Mouse (Mus musculus) gastrocnemius, adult 8-10 months (tissue): ENCODE results near the gene 4930503B20Rik. TPM values are rescaled to one million over a fixed set of nuclear protein-coding genes. Genes with fewer than 3 reads are reported as not detected.
A peak's percentile ranks its signal among the peaks of the same experiment; 100 is the strongest.

Experiments used
- DNase-seq, 2 experiments: peaks; one replicate each; pipeline ENCODE4 v3.0.0; 2022; ENCODE audit warnings: low spot score in 2 of 2
- total RNA-seq, 4 experiments: library from RNA; stranded (reverse); gene quantifications; 2 replicates each; pipeline ENCODE4 v1.2.4; 2022

4930503B20Rik gene
- total RNA-seq, 4 experiments from 2014 or later = not detected

DNA sequence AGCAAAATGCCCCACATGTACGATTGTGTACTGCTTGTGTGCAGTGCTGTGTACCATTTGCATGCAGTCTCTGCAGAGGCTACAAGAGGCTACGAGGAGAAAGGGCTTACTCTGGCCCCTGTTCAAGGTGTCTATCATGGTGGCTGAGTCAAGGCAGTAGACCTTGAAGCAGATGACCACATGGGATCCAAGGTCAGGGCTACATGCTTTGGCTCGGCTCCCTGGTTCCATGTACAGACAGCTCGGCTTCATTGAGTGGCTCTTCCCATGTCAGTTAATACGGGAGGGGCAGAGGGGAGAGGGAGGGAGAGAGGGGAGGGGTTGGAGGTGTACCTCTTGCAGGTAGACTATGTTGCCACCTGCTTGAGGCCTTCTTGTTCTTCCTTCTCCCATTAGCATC, 1.3 kb upstream of the 4930503B20Rik start:
- DNase-seq = no peak

DNA sequence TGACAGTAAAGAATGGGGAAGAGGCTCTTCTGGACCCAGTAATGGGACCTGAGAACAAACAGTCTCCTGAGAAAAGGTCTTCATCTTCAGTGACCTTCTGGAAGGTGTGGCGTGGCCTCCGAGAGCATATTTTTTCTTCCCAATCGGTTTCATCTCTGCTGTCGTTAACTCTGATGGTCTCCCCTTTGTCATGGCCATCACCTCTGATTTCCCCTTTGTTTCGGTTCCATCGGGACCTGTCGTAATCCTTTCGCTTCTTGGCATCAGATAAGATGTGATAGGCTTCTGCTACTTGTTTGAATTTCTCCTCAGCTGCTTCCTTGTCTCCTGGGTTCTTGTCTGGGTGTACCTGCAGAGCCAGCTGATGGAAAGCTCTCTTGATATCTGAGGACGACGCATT, 401 bp downstream of the 4930503B20Rik start:
- no peak for DNase-seq

DNA sequence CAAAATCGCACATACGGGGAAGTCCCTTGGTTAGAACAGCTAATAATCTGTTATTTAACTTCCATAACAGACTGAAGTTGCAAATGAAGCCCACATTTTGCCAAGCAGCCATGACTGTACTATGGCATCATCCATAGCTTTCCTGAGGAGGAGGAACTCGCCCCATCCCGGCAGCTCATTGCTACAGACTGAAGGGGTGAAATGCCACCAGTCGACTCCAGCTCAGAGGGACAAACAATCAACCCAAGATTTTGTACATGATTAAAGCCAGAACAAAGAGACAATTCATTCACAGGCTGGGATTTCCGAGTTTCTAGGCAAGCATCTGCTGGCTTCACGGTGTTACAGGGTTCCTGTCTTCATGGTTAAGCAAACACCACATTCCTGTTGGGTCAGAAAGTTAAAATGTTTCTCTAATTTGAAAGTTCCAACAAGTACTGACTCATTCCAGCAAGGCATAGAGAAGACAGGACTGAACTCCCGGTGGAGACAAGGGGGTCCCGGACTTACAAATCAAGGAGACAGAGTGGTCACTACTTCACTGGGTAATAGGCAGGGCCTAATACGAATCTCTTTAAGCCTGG, 1.7 kb downstream of the 4930503B20Rik start:
- no peak for DNase-seq

DNA sequence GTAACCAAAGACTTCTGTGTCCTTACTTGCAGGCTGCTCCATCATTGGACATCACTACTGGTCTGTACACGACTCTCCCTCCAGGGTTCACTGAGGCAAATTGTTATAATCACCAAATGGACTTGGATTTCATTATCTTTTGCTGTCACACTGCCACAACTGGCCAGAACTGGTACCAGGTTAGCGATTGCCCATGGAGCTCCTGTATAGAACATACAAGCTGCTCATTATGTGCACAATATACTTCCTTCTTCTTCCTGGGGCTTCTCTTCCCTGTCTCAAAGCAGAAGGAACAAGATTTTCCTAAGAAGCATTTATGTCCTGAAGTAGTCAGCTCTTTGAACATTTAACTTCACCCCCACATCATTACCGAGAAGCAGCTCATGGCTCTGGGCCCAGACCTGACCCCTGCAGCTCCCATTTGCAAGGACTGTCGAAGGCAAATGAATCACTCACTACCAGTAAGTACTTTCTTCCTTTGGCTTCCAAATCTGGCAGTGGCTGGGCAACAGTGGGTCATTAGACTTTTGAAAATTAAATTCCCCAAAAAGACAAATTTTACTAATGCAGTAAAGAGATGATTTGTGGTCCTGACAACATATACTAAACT, 9.2 kb downstream of the 4930503B20Rik start:
- no peak for DNase-seq

DNA sequence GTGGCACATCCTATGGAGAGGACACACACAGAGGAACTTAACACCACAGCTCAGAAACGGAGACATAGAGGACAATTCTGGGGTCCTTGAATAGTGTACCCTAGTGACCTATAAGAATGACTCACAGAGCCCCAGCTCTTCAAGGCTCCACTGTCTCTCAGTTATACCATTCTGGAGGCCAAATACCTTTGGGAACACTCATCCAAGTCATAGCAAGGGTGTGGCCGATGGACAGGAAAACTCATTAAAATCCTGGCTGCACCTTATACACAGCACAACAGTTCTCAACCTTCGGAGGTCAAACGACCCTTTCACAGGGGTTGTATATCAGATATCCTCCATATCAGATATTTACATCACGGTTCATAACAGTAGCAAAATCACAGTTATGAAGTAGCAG, 18.6 kb downstream of the 4930503B20Rik start:
- DNase-seq = no peak

DNA sequence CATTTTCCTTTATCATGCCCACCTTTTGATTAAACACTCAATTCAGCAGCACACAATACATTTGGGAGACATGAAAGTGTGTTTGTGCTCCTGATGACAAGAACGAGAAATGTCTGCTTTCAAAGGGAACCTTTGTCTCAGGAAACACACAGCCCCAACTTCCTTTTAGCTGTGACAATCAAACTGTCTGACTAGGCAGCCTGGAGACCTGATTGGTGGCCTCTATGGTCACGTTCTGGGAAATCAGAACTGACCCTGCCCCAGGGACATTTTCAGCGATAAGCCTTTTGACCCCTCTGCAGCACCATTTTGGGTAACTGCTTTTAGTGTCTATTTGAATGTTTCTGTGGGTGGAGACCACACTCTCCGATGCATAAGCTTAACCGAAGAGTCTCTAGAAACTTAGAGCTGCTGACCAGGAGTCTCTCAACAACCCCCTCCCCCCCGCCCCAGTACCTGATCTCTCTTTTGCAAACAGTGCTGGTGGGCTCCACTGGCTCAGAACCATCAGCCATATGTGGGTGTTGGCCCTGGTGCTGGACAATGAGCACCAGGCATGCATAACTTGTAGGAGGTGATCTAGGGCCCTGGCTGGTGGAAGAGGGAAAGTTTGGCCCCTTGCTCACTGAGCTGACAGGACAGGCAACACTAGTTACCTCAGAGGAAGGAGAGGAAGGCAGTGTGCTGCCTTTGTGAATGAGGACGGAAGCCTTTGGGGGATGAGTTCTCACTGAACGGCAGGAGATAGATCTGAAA, 22.7 kb downstream of the 4930503B20Rik start:
- DNase-seq = no peak

DNA sequence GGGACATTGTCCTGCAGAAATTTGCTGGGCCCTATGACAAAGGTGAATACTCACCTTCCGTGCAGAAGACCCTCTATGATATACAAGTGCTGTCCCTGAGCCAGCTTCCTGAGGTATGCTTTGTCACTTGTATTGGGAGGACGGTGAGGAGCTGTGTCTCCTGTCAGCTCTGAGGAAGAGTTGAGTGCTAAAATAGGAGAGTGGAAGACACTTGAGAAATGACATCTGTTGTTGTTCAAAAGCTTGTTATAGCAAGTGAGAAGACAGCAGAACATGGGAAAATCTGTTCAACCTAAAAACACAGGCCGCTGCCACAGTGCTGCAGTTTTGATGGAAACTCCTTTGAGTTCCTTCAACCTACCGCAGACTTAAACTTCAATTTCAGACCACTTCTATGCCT, 25.4 kb downstream of the 4930503B20Rik start:
- no peak for DNase-seq

DNA sequence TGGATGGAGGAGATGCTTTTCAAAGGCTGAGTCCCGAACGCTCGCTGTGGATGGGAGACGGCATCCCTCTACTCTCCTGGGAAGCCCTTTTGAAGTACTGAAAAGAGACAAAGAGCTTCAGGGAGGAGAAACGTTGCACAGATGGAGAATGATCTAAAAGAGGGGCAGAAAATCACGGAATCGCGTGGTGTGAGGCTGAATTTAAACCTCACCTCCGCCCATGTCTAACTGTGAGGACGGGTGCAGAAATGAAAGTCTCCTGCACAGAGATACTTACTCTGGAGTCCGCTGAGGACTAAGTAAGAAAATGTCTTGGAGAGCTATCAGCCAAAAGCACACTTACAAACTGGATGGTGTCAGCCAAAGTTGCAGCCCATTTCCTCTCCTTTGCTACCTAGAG, 29.2 kb downstream of the 4930503B20Rik start:
- no peak for DNase-seq

DNA sequence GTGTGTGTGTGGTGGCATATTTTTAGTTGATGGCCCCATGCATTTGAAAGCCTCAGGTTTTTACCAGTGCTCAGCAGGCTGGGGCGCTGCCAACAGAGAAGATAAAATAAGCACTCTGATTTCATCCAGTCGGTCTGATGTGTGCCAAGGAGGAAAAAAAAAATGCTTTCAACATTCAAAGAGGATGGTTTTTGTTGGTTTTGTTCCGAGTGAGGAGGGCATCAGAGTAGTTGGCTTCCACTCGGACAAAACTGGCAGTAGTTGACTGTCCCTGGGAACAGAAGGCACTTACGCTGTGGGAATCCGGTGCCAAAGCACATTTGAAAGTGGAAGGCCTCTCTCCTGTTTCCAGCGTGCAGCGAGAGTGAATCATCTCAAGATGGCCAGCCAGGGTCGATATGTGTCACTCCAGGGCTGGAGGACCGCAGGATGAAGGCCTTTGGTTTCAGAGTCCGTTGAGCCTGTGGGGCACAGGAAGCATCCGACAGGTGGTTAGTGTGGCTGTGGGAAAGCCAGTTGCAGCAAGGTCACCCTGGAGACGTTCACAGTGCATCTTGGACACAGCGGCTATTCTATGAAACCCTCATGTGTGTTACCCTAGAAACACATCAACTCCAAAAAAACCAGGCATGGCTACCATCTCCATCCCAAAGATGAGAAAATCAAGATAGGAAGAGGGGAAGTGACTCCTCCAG, 30.4 kb downstream of the 4930503B20Rik start:
- peak; percentile 2 to 19 for DNase-seq

DNA sequence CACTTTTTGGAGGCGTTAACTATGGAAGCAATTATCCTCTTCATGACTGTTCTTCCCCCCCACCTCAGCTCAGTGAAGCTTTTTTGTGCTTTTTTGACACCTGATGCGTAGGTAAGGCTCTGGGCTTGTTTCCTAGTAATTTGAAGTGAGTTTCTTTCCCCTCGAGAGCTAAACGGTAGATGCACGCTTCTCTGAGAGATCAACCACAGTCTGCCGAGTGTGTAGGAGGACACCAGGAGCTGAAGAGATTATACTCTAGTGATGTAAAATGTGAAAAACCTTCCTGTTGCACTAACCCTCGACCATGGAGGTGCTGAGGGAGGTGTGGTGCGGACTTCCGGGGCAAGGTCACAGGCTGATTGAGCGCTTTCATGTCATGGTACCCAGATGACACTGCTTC, 31.0 kb downstream of the 4930503B20Rik start:
- DNase-seq = no peak

DNA sequence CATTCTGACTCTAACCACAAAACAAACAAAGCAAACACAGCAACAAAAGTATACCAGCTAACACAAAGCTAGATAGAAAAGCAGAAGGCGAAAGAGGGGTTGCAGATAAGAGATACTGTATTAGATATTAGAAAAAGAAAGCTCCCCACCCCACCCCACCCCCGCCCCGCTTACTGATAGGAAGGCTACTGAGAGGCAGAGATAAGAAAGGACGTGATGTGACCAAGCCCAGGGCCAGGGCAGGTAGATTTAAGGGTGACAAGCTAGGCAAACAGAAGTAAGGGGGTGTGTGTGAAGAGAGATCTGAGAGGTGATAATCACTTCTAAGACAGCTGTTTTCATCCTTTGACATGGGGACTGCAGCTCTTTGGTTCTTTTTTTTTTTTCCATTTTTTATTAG, 32.8 kb downstream of the 4930503B20Rik start:
- no peak for DNase-seq

DNA sequence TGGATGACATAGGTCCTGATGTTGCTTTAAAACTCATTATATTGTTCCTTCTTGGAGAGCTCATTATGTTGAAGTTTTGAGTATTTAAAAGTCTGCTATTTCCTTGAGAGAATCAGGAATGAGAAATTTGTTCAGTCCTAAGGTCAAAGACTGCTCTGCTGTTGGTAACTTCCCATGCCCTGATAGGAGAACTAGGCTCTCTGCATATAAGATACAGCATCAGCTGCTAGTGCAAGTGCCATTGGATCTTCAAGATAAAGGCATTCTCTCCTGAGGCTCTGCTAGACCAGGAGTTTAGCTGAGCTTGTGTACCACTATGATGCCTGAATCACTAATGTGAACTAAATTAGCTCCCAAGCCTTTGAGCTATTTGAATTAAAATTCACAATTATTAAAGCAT, 33.2 kb downstream of the 4930503B20Rik start:
- DNase-seq = no peak

DNA sequence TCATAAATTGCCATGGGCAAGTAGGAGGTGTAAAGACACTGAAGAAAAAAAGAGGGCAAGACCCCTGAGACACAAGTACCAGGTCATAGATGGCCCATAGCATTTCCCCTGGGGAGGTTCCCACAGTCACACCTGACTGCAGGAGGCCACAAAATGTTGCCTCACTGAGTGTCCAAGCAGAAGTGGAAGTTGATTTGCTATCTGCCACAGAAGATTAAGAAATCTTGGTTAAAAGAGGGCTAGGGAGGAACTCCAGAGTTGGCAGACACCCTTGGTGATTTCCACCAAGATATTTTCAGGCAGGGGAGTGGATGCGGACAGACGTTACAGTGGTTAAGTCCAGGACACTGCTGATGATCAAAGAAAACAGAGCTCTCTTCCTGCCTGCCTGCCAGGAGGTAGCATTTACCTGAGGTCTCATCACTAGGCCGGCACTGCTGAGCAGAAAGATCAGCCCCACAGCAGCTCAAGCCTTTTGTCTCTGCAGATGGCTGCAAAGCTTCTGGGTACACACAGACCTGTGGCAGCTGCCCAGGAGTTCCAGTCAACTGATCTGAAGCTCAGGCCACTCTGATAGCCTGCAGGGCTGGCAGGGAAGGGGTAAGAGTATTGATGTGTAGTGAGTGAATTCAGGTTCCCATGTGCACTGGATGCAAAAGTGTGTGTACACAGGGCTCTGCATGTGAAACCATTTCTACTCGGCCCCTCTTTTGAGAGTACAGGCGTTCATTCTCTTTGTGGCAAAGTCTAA, 34.4 kb downstream of the 4930503B20Rik start:
- DNase-seq = no peak

DNA sequence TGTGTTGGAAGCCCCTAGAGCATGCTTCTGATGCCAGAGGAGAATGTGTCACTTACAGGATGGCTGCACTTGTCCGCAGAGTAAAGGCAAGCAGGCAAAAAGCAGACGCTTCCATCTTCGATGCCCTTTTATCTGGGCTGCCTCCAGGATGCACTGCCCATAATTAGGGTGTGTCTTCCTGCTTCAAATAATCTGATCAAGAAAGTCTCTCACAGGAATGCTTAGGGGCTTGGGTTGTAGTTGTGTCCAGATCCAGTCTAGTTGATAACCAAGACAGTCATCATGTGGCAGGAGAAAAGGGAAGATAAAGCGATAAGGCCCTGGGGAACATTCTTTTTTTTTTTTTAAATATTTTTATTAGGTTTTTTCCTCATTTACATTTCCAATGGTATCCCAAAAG, 35.6 kb downstream of the 4930503B20Rik start, which contains the start of gene Dnase2b:
Gene Dnase2b (minus strand): TSS at position 101 of the 400 bp plus-strand sequence.
- DNase-seq = no peak

DNA sequence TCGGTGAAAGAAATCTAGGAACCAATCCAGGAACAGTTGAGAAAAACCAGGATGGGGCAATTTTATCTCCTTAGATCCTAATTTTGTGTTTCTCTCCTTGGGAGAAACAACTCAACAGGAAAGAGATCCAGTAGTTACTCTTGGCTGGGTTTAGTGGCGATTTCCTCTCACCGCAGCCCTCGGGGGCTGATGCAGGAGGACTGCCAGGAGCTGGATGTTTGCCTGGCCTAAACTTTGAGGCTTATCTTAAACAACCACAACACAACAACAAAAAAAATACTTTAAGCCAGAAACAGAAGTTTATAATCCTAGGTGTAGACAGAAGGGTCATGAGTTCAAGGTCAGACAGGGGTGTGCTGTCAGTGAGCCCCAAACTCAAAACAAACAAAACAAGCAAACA, 39.3 kb downstream of the 4930503B20Rik start:
- no peak for DNase-seq

DNA sequence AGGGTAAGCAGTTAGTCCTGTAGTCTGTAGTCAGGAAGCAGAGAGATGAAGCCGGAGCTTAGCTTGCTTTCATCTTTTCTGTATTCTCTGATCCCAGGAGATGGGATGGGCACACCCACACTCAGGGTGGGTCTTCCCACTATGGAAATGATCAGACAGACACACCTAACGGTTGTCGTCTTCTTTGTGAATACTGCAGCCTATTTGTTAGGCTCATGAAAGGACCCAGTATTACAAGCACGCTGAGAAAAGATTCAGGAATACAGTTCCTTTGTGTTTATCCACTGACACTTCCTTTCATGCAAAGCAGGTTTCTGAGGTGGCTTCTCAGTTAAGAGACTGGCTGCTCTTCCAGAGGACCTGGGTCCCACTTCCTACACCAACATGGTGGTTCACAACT, 39.9 kb downstream of the 4930503B20Rik start:
- DNase-seq = no peak

DNA sequence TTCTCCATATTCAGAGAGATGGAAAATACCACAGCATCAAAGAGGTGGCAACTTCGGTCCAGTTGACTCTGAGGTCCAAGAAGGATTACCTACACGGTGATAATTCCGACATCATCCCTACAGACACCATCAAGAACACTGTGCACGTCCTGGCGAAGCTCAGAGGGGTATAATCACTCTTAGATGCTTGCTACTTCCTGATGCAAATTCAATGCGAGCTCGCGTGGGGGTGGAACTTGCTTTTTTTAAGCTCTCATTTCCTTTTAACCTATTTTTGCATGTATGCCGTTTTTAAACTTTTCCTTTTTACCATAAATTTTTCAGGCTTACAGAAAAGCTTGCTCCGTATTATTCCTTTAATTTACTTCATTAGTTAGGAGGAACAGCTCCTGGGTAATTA, 40.8 kb downstream of the 4930503B20Rik start:
- DNase-seq = no peak

DNA sequence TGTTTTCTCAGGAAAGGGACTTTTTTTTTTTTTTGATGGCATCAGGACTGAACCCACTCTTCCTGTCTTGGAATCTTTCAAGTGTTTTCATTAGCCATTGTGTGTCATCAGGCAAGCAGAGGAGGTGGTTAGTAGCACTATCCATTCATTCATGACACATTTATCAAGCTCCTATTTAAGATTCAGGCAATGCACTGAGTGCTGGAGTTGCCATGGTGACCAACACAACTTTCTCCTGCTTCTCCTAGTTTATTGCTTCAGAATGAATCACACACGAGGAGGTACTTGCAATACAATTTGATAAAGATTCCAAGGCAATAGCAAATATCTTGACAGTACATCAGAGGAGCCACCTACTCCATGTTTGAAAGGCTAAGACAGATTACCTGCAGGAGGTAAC, 43.7 kb downstream of the 4930503B20Rik start:
- DNase-seq = no peak

DNA sequence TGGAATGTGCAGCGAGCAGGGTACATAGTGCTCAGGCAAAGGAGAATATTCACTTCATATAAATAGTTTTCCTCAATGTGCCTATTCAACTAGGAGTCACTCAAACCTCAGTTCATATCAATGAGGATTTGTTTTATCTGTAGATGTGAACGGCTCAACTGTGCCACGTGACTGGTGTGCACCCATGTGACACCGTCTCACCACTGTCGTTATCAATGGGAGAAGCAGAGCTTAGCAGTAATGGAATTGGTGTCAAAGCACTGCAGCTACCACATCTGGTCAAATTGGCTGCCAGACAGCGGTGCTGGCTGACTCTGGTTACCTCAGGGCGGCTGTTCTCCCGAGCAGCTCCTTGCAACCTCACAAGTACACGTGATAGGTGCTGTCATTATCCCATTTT, 46.5 kb downstream of the 4930503B20Rik start:
- DNase-seq = no peak

DNA sequence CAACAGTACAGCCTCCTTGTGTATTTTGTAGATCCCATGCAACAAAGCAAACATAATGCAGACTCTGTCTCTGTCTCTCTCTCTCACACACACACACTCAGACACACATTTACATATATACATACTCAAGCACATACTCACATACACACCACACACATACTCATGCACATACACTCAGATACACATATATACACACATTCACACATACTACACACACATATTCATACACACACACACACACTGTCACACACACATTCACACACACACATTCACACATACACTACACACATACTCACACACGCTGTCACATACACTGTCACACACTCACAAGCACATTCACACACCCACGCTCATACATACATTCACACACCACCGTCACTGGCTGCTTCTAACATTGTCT, 48.6 kb downstream of the 4930503B20Rik start:
- no peak for DNase-seq

DNA sequence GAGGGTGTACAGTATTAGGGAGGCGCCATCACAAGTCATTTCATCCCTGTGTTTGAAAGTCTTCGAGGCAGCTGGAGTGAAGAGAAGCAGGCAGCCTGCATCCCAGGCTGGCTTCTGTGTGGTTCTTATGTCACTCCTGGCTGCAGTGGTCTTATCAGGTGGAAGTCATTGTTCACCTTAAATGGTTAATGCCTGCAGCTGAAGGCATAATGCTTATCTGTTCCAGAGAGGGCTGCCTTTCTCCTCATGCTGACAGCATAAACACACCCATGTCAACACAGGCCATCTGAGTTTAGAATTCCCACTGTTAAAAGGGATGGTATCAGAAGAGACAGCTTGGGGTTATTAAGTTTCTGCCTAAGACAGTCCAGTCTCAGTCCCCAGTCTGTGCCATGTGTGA, 49.9 kb downstream of the 4930503B20Rik start:
- no peak for DNase-seq
